Mouse (Mus musculus) mesoderm, embryonic 11.5 days (tissue): ENCODE measurements around the gene Gas2.

Source experiments
- DNase-seq: peaks from one replicate; pipeline ENCODE4 v3.0.0-alpha.2; 2012; ENCODE audit warnings: low read depth, low spot score

Gene Gas2

GRCm38 (mm10) chr7:51861250-51862096 lies at the start of gene Gas2:
Gene Gas2 (plus strand): TSS chr7:51862015.
- DNase-seq: peak; percentile 90

- DNase-seq: no peak
Observed at GRCm38 (mm10) chr7:51815473-51816282, 46.1 kb upstream of the Gas2 start.

DNA sequence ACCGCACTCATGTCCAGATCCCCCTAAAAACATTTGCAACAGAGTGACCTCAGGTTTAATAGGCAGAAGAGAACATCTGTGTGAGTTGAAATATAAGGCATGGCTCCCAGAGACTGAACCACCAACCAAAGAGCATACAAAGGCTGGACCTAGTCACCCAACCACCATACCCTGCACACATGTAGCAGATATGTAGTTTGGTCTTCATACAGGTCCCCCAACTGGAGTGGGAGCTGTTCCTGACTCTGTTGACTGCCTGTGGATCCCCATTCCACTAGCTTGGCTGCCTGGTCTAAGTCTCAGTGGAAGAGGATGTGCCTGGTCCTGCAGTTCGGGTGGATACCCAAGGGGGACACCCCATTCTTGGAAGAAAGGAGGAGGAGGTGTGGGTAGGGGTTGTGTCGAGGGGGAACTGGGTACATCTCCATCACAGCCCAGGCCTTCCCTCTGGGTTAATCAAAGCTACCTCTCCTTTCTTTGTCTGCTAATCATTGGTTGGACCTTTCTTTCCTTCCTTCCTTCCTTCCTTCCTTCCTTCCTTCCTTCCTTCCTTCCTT lies 45.5 kb upstream of the Gas2 start:
- no peak for DNase-seq

DNA sequence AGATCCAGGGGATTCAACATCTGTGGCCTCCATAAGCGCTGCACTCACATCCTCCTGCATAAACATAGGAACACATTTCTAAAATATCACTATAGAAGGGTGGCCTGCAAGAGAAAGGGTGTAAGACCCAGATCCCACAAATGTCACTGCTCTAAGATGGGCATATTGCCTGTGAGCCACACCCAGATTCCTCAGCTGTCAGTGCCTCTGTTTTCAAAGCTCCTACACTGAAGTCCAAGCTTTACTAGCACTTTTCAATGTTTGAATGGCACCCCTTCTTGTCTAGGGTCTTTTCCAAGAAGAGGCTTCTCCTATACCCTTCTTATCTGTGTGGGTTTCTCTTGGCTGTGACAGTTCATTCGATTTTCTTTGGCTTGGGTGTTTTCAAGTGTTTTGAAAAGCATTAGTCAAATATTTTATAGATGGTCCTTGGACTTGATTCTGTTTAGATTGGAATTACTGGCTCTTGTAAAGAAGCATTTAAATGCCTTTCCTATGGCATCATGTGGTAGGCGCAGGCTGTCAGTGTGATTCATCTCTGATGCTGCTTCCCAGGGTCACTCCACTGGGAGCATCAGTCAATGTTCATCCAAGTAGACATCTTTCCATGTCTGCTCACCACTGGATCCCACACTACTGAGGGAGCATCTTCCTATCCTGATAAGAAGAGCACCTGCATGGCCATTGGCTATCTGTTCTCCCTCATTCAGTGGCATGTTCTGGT lies 43.4 kb upstream of the Gas2 start:
- no peak for DNase-seq

- DNase-seq: no peak
Observed at GRCm38 (mm10) chr7:51819891-51820290, 41.9 kb upstream of the Gas2 start.

DNA sequence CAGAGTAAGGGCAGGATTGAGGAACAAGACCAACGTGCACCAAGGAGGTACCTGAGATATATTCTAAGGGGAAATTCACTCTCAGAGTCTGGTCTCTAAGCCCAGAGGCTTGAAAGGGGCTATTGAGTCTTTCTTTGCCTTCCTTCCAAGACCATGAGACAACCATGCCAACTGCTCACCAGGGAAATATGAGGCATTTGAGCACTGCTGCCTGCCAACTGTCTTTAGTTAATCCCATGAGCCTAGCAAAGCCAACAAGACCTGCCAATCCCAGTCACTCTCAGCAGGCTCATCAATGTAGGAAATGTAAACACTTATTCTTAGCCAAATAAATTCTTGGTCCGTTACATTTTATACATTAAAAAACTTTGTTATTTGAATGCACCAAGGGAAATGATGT lies 40.3 kb upstream of the Gas2 start:
- DNase-seq: no peak

- DNase-seq: no peak
Observed at GRCm38 (mm10) chr7:51823562-51824338, 38.1 kb upstream of the Gas2 start.

DNA sequence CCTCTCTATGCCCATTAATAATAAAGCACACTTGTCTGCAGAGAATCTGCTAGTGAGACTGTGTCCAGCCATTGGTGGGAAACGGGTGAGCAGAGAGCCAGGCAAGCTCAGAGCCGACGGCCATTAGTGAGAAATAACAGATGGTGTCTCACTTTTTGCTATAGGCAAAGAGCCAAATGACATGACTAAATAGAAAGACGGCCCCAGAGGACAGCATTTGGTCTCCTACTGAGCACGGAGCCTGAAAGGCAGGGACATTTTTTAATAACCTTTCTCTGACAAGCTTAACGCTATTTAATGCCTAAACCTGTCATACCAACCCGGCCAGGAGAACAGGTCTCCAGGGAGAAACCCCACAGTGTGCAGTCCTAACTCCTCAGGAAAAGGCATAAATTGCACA lies 29.9 kb upstream of the Gas2 start:
- peak; percentile 67 for DNase-seq

DNA sequence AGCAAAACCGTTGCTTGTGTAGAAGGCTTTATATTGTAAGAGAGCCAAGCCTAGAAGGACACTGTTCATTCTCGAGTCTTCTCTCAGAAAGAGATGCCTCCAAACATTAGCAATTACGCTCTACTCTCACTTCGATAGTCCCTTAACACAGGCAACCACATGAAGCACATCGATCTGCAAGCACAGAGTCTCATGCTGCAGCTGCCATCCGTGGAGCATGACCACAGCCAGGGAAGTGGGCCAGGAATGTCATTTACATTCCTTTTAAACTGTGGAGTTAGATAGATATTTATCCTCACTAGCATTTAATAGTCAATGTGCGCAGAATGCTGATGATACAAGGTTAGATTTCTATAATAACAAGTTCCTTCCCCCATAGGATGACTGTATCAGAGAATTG lies 21.3 kb upstream of the Gas2 start:
- DNase-seq: no peak

DNA sequence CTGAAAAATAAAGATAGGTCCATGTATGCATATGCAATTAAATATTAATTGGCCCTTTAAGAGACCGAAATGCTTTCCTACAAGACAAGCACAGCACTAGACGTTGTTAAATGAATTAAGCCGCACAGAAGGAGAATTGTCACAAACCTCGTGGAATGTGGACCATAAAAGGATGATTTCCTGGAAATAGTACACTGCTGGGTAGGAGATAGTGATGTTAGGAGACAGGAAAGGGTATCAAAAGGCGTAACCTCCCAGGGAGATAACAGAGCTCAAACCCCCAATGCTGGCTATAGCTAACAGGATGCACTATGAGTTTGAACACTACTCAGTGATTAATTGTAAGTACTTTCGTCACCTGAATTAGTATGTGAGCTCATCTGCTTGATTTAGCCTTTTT lies 10.9 kb upstream of the Gas2 start:
- no peak for DNase-seq

GRCm38 (mm10) chr7:51851890-51852507 lies 9.8 kb upstream of the Gas2 start:
- DNase-seq: no peak

DNA sequence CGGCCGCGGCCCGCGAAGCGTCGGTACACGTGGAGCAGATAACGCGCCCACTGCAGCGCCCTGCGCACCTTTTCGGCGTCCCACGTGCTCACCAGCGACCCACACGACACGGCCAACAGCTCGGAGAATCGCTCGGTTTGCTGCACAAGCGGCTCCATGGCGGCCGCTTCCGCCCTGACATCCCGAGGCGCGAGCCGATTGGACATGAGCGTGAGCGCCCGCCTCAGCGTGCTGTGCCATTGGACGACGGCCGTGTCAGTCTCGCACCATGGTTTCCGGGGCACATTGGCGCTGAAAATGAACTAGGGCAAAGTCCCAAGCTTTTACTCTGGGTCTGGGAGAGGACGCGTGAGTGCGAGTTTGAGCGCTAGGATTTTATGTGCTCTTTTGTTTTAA lies 280 bp downstream of the Gas2 start, which contains the start of gene Fancf:
Gene Fancf (minus strand): TSS at position 171 of the 396 bp plus-strand sequence.
- peak; percentile 96 for DNase-seq

DNA sequence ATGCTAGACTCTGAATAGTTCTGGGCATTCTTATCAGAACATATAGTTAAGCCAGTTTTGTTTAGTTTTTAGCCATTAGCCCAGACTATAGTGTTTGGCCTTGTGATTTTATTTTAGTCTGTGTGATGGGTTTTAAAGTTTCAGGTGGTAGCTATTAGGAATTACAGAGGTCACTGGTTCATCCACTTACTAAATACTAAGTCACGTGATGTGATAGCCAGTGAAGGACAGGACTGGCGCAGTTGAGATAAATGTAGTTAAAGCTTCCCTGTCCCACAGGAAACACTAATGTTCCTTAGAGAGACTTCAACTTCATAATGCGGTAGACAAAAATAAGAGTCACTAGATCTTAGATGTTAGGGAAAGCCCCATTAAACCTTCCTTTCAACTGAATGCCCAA lies 1.0 kb downstream of the Gas2 start:
- no peak for DNase-seq

DNA sequence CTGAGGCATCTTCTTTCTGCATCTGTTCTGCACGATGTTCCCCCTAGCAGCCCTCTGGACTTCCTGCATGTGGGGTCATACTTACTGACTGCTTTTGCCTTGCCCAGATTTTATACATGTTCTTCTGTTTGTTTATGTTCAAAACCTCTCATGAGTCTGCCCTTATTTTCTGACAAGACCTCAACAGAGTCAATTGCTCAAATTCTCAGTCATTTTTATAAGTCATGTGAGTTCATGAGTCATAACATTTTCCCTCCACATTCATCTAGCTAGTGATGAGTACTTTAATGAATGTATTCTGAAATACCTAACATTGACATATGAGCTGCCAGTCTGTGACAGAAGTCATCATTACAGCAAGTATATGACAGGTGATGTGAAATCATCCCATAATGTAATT lies 3.5 kb downstream of the Gas2 start:
- no peak for DNase-seq

GRCm38 (mm10) chr7:51867983-51868382 lies 6.2 kb downstream of the Gas2 start:
- no peak for DNase-seq

DNA sequence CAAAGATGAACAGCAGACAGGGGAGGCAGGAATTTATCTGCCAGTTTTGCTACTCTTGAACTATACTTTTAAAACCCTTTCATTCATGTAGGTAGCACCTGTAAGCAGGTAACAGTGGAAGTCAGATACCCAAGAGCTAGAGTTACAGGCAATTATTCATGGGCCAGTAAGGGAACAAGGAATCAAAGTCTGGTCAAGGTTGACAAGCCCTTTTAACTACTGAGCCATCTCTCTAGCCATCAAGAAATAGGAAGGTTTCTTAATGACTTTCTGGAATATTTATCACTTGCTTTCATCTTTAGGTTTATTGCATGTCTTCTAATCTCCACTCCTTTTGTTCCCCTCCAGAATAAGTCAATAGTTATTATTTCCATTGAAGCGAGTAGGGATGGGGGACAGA lies 10.2 kb downstream of the Gas2 start:
- no peak for DNase-seq

DNA sequence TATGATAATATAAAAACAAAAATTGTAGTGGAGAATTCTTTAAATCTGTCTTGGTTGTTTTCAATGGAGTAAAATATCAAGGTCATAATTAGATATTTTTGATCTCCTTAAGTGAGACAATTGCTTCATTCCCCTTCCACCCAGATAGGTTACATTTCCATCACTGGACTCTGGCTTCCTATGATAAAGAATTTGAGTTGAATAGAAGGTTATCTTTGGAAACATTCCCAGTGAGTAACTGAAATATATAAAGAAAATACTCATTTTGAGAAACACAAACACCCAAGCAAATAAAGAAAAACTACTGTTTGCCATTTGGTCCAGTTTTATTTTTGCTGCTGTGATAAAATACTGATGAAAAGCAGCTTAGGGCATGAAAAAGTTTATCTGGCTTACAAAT lies 10.8 kb downstream of the Gas2 start:
- DNase-seq: no peak

DNA sequence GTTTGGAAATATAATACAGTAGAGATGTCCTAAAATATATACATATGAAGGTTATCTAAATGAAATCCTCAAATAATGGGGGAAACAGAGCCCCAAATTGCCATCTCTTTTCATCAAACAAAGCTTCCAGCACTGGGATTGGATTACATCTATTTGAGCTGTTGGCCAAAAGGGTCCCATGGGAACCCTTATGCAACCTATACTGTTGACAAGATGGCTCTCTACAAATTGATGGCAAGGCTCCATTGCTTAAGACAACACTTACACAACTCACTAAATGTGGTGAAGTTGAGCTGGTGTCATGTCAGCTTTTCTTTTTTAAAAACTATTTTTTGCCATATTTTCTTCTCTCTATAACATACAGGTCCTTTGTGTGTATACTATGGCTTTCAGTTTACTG lies 14.5 kb downstream of the Gas2 start:
- DNase-seq: no peak

DNA sequence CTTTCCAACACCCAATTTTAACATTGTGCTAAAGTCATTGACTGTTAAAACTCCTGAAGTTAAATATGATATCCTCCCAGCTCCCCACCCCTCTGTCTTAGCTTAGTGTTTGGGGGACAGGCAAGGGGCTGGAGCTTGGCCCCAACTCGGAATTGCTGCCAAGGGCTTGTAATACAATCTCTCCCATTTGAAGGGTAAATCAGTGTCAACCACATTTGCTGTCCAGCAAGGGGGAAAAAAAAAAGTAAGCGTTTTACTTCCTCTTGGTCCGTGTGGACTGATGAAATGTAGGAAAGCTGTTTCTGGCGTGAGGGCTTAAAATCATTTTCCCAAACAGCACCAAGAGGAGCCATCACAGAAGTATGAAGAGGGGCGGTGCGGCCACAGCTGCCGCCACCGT lies 16.9 kb downstream of the Gas2 start:
- peak; percentile 38 for DNase-seq

DNA sequence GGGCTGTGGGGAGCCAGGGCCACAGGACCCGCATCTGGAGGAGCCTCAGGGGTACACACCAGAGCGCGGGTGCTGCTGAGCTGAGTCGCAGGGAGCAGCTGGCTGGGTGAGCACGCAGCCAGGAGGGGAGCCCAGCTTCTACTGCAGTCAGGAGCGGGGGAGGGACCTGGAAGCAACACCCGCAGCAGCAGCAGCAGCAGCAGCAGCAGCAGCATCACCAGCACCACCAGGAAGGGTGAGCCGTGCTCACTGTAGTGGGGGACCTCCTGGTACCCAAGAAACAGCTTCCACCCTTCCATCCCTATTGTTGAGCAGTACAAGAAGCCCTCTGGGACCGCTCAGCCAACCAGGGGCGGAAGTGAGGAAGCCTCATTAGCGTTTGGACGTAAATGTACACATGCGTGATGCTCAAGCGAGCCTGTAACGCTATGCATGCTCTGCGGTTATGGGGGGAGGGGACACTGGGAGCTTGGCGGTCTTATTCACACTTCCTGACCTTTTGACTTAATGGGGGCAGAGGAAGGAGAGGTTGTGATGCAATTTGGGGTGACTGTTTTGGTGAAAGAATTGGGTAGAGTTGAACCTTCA lies 17.4 kb downstream of the Gas2 start:
- DNase-seq: peak; percentile 73
